Mouse (Mus musculus) thymus, adult 2 months (tissue): ENCODE measurements around the gene Krt31. TPM values are rescaled to one million over a fixed set of nuclear protein-coding genes. Genes with fewer than 3 reads are reported as not detected.

Experiments
- DNase-seq: peaks from one replicate; pipeline ENCODE4 v3.0.0; 2021
- H3K27ac ChIP-seq: fragments of 200-500 bp; 2 replicates; pipeline ENCODE4 v1.5.1; 2012; ENCODE audit warnings: low read length, control low read depth; ENCODE audit not compliant: control insufficient read depth, insufficient read depth
- H3K27me3 ChIP-seq: fragments of 200-500 bp; 2 replicates; pipeline ENCODE4 v1.6.1; 2012; ENCODE audit warnings: mild to moderate bottlenecking, low read length, moderate library complexity, mixed read lengths; ENCODE audit not compliant: control insufficient read depth, insufficient read depth
- H3K36me3 ChIP-seq: fragments of 200-500 bp; 2 replicates; pipeline ENCODE4 v1.6.1; 2012; ENCODE audit warnings: mild to moderate bottlenecking, low read length, moderate library complexity; ENCODE audit not compliant: control insufficient read depth, insufficient read depth
- H3K4me1 ChIP-seq: fragments of 200-500 bp; replicated peaks from 2 replicates; pipeline ENCODE4 v1.6.1; 2012; ENCODE audit warnings: low read length; ENCODE audit not compliant: control insufficient read depth, insufficient read depth
- H3K4me3 ChIP-seq: fragments of 200-500 bp; 2 replicates; pipeline ENCODE4 v1.5.1; 2012; ENCODE audit warnings: mild to moderate bottlenecking, low read length, control low read depth, moderate library complexity; ENCODE audit not compliant: control insufficient read depth, insufficient read depth
- CTCF ChIP-seq: fragments of 200-500 bp; IDR thresholded peaks from 2 replicates; pipeline ENCODE4 v1.5.1; 2012; ENCODE audit warnings: mild to moderate bottlenecking, control low read depth, low read length, moderate library complexity, borderline replicate concordance; ENCODE audit not compliant: control insufficient read depth, poor library complexity, insufficient read depth; ENCODE audit errors: extremely low read depth
- POLR2A ChIP-seq: fragments of 200-500 bp; IDR thresholded peaks from 2 replicates; pipeline ENCODE4 v1.6.1; 2012; ENCODE audit warnings: mild to moderate bottlenecking, low read length, control low read depth, moderate library complexity; ENCODE audit not compliant: control insufficient read depth, poor library complexity, insufficient read depth; ENCODE audit errors: extremely low read depth
- WGBS: fragments of 180-500 bp; shearing (Covaris S2); methylation state at CpG from one replicate; pipeline ENCODE4 v1.1.7; 2018; 5-methylcytosine and 5-hydroxymethylcytosine counted together
- polyA plus RNA-seq: library from polyadenylated mRNA; depleted of rRNA; stranded (reverse); fragments of >200 nt; gene quantifications from 2 replicates; pipeline ENCODE4 v1.2.3, GENCODE M21; 2012; rRNA removed

Krt31 gene
- 0.15 and 0.23 TPM in 2 replicates for polyA plus RNA-seq

GRCm38 (mm10) chr11:100050451-100050850 is at the start of gene Krt31:
Gene Krt31, minus strand, starts transcription at chr11:100050551.
- DNase-seq, result no peak
- WGBS, result 92% methylated on average over 3 of the region's 3 CpGs
- H3K4me3 ChIP-seq, result no peak within 1 kb of the TSS
- no peaks in the 10 kb centered on the region for H3K4me1 ChIP-seq
- H3K27ac ChIP-seq, result no peak within 1 kb of the TSS
- H3K27me3 ChIP-seq, result no peaks in the 10 kb centered on the region
- no peak for TF ChIP-seq POLR2A
- TF ChIP-seq CTCF, result no peak
- H3K36me3 ChIP-seq, result no peaks in the 10 kb centered on the region

DNA sequence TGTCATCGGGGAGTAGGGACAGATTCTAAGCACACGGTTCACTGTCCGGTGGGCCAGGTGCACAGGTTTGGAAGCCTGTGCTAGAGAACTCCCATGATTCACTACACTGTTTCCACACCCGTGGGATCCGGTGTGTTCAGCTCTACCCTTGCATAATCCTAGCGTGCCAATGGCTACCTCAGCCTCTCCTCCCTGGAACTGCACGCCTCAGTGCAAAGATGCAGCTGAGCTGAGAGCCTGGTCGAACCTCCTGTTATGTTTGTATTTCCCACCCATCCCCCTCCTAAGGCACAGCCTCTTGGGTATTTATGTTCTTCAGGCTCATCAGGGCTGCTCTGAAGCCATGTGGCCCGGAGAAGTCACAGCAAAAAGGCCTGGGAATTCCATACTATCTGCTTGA is 47.5 kb upstream of the Krt31 start:
- no peaks in the 10 kb centered on the region for H3K4me1 ChIP-seq
- 79% methylated on average over 9 of the region's 9 CpGs for WGBS
- H3K36me3 ChIP-seq, result no peaks in the 10 kb centered on the region
- TF ChIP-seq CTCF, result no peak
- TF ChIP-seq POLR2A, result no peak
- H3K4me3 ChIP-seq, result no peak overlapping the region
- no peak for DNase-seq
- H3K27me3 ChIP-seq, result no peaks in the 10 kb centered on the region
- no peak overlapping the region for H3K27ac ChIP-seq

GRCm38 (mm10) chr11:100096141-100096540 is 45.8 kb upstream of the Krt31 start, which contains the start of gene Krt35:
Gene Krt35, minus strand, starts transcription at chr11:100096241.
- H3K4me1 ChIP-seq, result no peaks in the 10 kb centered on the region

GRCm38 (mm10) chr11:100088378-100089025 is 38.2 kb upstream of the Krt31 start:
- H3K27ac ChIP-seq, result no peak overlapping the region
- TF ChIP-seq CTCF (no peak), POLR2A (no peak)
- 67% methylated on average over 7 of the region's 7 CpGs for WGBS
- no peaks in the 10 kb centered on the region for H3K27me3 ChIP-seq
- no peaks in the 10 kb centered on the region for H3K36me3 ChIP-seq
- no peak for DNase-seq
- H3K4me3 ChIP-seq, result no peak overlapping the region
- no peaks in the 10 kb centered on the region for H3K4me1 ChIP-seq

More at GRCm38 (mm10) chr11:100096141-100096540, 45.8 kb upstream of the Krt31 start, which contains the start of gene Krt35:
- no peak for TF ChIP-seq POLR2A
- TF ChIP-seq CTCF, result no peak
- DNase-seq, result no peak
- no peak within 1 kb of the TSS for H3K4me3 ChIP-seq
- no peaks in the 10 kb centered on the region for H3K36me3 ChIP-seq
- no peak within 1 kb of the TSS for H3K27ac ChIP-seq
- 91% methylated on average over 9 of the region's 9 CpGs for WGBS
- H3K27me3 ChIP-seq, result no peaks in the 10 kb centered on the region

- WGBS, result 95% methylated on average over 10 of the region's 10 CpGs
- no peaks in the 10 kb centered on the region for H3K27me3 ChIP-seq
Measured at GRCm38 (mm10) chr11:100087861-100088260, 37.5 kb upstream of the Krt31 start, which contains the start of gene Krt32. Gene Krt32, minus strand, starts transcription at chr11:100088226.

DNA sequence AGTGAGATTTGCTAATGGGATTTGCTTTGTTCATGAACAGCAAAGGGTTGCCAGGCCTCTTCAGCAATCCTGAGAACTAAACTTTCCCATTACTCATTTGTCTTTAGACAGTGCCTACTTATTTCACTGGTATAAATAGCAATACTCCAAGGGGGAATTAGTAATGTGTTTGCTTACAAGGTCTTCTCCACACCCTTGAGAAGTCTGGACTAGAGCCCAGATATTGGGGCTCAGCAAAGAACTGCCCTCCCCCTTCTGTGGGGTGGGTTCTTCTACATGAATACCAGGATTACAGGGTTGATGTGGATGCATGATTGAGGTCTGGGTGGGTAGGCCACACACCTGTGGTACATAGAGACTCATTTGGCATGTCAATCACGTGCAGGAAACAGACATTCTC is 23.5 kb upstream of the Krt31 start:
- Histone ChIP-seq H3K4me3 (no peak overlapping the region), H3K27ac (no peak overlapping the region), H3K4me1 (no peaks in the 10 kb centered on the region), H3K36me3 (no peaks in the 10 kb centered on the region), H3K27me3 (no peaks in the 10 kb centered on the region)
- WGBS, result 50% methylated on average over 1 of the region's 1 CpGs
- no peak for DNase-seq
- TF ChIP-seq POLR2A (no peak), CTCF (no peak)

More at GRCm38 (mm10) chr11:100087861-100088260, 37.5 kb upstream of the Krt31 start, which contains the start of gene Krt32:
- Histone ChIP-seq H3K27ac (no peak within 1 kb of the TSS), H3K36me3 (no peaks in the 10 kb centered on the region), H3K4me1 (no peaks in the 10 kb centered on the region), H3K4me3 (no peak within 1 kb of the TSS)
- DNase-seq, result no peak
- TF ChIP-seq CTCF, result no peak
- TF ChIP-seq POLR2A, result no peak
